Mouse (Mus musculus): Measurements from ENCODE around the gene Ptpn11. TPM values are rescaled to one million over a fixed set of nuclear protein-coding genes. Genes with fewer than 3 reads are reported as not detected.

Gene Ptpn11
- total RNA-seq, 1 experiment, result 40.2 TPM

DNA sequence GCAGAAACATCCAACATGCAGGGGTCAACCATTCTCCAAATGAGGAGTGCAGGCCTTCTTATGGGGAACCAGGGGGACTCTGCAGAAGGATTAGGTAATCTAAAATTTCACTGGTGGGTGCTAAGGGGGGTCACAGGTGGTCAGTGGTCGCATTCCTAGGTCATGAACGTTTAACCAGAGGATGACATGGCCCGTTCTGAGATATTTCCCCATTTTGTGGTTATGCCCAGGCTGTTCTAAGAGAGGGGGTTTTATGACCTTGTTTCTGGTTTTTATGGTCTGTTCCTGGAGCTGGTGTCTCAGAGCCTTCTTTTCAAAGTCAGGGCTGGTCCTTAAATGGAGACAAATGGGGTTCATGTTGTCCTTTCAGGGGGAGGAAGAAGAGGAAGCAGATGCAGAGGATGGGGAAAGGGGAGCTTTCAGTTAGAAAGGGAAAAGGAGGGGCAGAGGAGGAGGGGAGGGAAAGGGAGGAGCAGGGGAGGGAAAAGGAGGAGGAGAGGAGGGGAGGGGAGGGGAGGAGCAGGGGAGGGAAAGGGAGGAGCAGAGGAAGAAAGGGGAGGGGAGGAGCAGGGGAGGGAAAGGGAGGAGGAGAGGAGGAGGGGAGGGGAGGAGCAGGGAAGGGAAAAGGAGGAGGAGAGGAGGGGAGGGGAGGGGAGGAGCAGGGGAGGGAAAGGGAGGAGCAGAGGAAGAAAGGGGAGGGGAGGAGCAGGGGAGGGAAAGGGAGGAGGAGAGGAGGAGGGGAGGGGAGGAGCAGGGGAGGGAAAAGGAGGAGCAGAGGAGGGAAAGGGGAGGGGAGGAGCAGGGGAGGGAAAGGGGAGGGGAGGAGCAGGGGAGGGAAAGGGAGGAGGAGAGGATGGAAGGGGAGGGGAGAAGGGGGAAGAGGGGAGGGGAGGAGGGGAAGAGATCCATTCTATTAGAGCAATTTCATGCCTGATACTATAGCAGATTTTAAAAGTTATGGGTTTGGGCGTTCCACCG is 66.7 kb downstream of the Ptpn11 start:
- Histone ChIP-seq H3K9ac (ENCODE audit: insufficient read depth, low read depth, low read length, poor library complexity, severe bottlenecking) (no peak overlapping the region), H3K4me3 (ENCODE audit: insufficient read depth in 1 of 2, low read depth in 1 of 2, low read length in 2 of 2, poor library complexity in 1 of 2, severe bottlenecking in 1 of 2) (no peak overlapping the region), H3K36me3 (ENCODE audit: control insufficient read depth, insufficient read depth, low read length, poor library complexity, severe bottlenecking) (no peaks in the 10 kb centered on the region), H3K27ac (ENCODE audit: insufficient read depth, low read depth, low read length, poor library complexity, severe bottlenecking) (no peak overlapping the region), H3K9me3 (ENCODE audit: control insufficient read depth, insufficient read depth, low read depth, low read length) (no peaks in the 10 kb centered on the region), H3K4me1 (ENCODE audit: control insufficient read depth in 2 of 2, insufficient read depth in 2 of 2, low read length in 2 of 2, poor library complexity in 1 of 2) (peaks cover 0 to 6% of the 10 kb centered on the region in 2 experiments; a peak in 1 of 4 replicates)
- in situ Hi-C loops (cut with MboI; ENCODE audit: low sequenced_read_pairs in 2 of 2, unreplicated experiment in 2 of 2), result no loop called here
- DNase-seq (ENCODE audit: low read depth, low spot score), result no peak
- TF ChIP-seq HCFC1 (IDR thresholded peaks at IDR 0.05; ENCODE audit: borderline replicate concordance, insufficient read depth, low read length) (no peak), ZC3H11A (IDR thresholded peaks at IDR 0.05; ENCODE audit: borderline replicate concordance, low read depth, low read length) (no peak)

DNA sequence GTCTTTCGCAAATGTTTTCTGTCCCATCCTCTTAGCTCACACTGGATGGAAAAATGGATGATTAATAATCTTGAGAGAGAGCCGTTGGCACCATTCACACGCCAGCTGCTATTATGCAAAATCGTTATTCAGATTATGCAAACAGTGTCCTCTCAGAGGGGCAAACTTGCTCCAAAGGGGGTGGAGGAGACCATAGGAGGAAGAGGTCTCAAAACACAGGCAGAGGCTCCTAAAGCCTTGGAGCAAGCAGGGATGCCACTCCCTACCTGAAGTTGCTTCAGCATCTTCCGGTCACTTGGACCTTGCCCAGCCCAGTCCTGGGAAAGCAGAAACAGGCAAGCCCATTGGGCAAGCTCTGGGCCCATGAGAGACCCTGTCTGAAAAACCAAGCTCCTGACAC is 67.8 kb downstream of the Ptpn11 start:
- in situ Hi-C loops (cut with MboI; ENCODE audit: low sequenced_read_pairs in 2 of 2, unreplicated experiment in 2 of 2), result no loop called here
- TF ChIP-seq ZNF384 (IDR thresholded peaks at IDR 0.05; ENCODE audit: low read depth, low read length), result no peak
- no peak for TF ChIP-seq MAFK (IDR thresholded peaks at IDR 0.05; ENCODE audit: insufficient read depth, low read depth, low read length)
- TF ChIP-seq HCFC1 (IDR thresholded peaks at IDR 0.05; ENCODE audit: borderline replicate concordance, insufficient read depth, low read length), result no peak
- no peak for TF ChIP-seq ZC3H11A (IDR thresholded peaks at IDR 0.05; ENCODE audit: borderline replicate concordance, low read depth, low read length)
- no peak for TF ChIP-seq CHD2 (IDR thresholded peaks at IDR 0.05; ENCODE audit: low read depth, low read length)
- Histone ChIP-seq H3K4me3 (ENCODE audit: insufficient read depth in 1 of 2, low read depth in 1 of 2, low read length in 2 of 2, poor library complexity in 1 of 2, severe bottlenecking in 1 of 2) (no peak overlapping the region), H3K4me1 (ENCODE audit: control insufficient read depth in 2 of 2, insufficient read depth in 2 of 2, low read length in 2 of 2, poor library complexity in 1 of 2) (no peaks in the 10 kb centered on the region), H3K36me3 (ENCODE audit: control insufficient read depth, insufficient read depth, low read length, poor library complexity, severe bottlenecking) (no peaks in the 10 kb centered on the region), H3K9ac (ENCODE audit: insufficient read depth, low read depth, low read length, poor library complexity, severe bottlenecking) (no peak overlapping the region), H3K27ac (ENCODE audit: insufficient read depth, low read depth, low read length, poor library complexity, severe bottlenecking) (no peak overlapping the region), H3K9me3 (ENCODE audit: control insufficient read depth, insufficient read depth, low read depth, low read length) (no peaks in the 10 kb centered on the region)
- DNase-seq (ENCODE audit: low read depth, low spot score), result no peak

DNA sequence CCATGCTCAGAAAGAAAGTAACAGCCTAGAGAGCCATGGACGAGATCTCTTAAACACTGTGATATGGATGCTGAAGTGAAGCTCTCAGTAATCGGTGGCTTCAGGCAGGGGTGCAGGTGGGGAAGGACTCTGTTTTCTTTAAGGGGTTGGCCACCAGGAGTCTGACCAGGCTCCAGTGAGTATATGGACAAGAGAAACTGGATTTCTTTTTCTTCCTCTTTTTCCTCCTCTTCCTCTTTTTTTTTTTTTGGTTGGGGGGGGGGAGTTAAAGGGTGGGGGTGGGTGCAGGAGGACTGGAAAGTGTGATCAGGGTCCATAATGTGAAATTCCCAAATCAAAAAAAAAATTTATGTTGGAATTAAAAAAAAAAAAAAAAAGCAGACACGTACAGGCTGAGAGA is 68.6 kb downstream of the Ptpn11 start:
- Histone ChIP-seq H3K4me3 (ENCODE audit: insufficient read depth in 1 of 2, low read depth in 1 of 2, low read length in 2 of 2, poor library complexity in 1 of 2, severe bottlenecking in 1 of 2) (no peak overlapping the region), H3K36me3 (ENCODE audit: control insufficient read depth, insufficient read depth, low read length, poor library complexity, severe bottlenecking) (no peaks in the 10 kb centered on the region), H3K4me1 (ENCODE audit: control insufficient read depth in 2 of 2, insufficient read depth in 2 of 2, low read length in 2 of 2, poor library complexity in 1 of 2) (no peaks in the 10 kb centered on the region), H3K27ac (ENCODE audit: insufficient read depth, low read depth, low read length, poor library complexity, severe bottlenecking) (no peak overlapping the region), H3K9ac (ENCODE audit: insufficient read depth, low read depth, low read length, poor library complexity, severe bottlenecking) (no peak overlapping the region), H3K9me3 (ENCODE audit: control insufficient read depth, insufficient read depth, low read depth, low read length) (no peaks in the 10 kb centered on the region)
- no peak for TF ChIP-seq ZC3H11A (IDR thresholded peaks at IDR 0.05; ENCODE audit: borderline replicate concordance, low read depth, low read length)
- no peak for TF ChIP-seq HCFC1 (IDR thresholded peaks at IDR 0.05; ENCODE audit: borderline replicate concordance, insufficient read depth, low read length)
- no peak for TF ChIP-seq MAFK (IDR thresholded peaks at IDR 0.05; ENCODE audit: insufficient read depth, low read depth, low read length)
- TF ChIP-seq ZNF384 (IDR thresholded peaks at IDR 0.05; ENCODE audit: low read depth, low read length), result no peak
- no peak for TF ChIP-seq CHD2 (IDR thresholded peaks at IDR 0.05; ENCODE audit: low read depth, low read length)
- no peak for DNase-seq (ENCODE audit: low read depth, low spot score)
- in situ Hi-C loops (cut with MboI; ENCODE audit: low sequenced_read_pairs in 2 of 2, unreplicated experiment in 2 of 2), result no loop called here

DNA sequence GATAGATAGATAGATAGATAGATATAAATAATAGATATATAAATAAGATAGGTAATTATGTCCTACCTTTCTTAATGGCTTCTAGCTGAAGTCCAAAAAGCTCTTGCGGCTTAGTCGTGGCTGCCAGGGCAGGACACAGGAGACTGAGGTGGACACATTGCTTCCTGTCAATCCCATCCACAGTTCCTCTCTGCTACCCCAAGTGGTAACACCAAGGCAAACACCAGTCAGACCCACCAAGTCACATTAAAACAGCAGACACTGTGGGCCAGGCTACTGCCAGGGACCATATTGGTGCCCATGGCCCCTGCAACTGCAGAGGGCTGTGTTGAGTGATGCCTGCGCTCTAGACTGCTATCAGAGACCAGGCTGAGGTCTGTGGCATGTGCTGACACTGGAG is 69.2 kb downstream of the Ptpn11 start:
- TF ChIP-seq MAFK (IDR thresholded peaks at IDR 0.05; ENCODE audit: insufficient read depth, low read depth, low read length), result no peak
- H3K9me3 ChIP-seq (ENCODE audit: control insufficient read depth, insufficient read depth, low read depth, low read length), result no peaks in the 10 kb centered on the region
- no peak for DNase-seq (ENCODE audit: low read depth, low spot score)
- H3K27ac ChIP-seq (ENCODE audit: insufficient read depth, low read depth, low read length, poor library complexity, severe bottlenecking), result no peak overlapping the region
- H3K36me3 ChIP-seq (ENCODE audit: control insufficient read depth, insufficient read depth, low read length, poor library complexity, severe bottlenecking), result no peaks in the 10 kb centered on the region
- H3K9ac ChIP-seq (ENCODE audit: insufficient read depth, low read depth, low read length, poor library complexity, severe bottlenecking), result no peak overlapping the region
- H3K4me1 ChIP-seq (ENCODE audit: control insufficient read depth in 2 of 2, insufficient read depth in 2 of 2, low read length in 2 of 2, poor library complexity in 1 of 2), result no peaks in the 10 kb centered on the region
- no peak overlapping the region for H3K4me3 ChIP-seq (ENCODE audit: insufficient read depth in 1 of 2, low read depth in 1 of 2, low read length in 2 of 2, poor library complexity in 1 of 2, severe bottlenecking in 1 of 2)
- in situ Hi-C loops (cut with MboI; ENCODE audit: low sequenced_read_pairs in 2 of 2, unreplicated experiment in 2 of 2), result no loop called here

Data from ES-E14 (cell line).